Mouse (Mus musculus) G1E (cell line): ENCODE measurements around the gene Acbd5. TPM values are rescaled to one million over a fixed set of nuclear protein-coding genes. Genes with fewer than 3 reads are reported as not detected.

ENCODE experiments used
- ATAC-seq: 2 replicates; pipeline ENCODE4 v1.8.0; 2016; ENCODE audit warnings: mild to moderate bottlenecking; ENCODE audit not compliant: insufficient number of reproducible peaks, poor library complexity, low FRiP score, severe bottlenecking; ENCODE audit errors: extremely low read depth
- DNase-seq: peaks from one replicate; pipeline ENCODE4 v3.0.0; 2012; ENCODE audit warnings: low spot score
- H3K27me3 ChIP-seq: 2 replicates; pipeline ENCODE4 v1.6.1; 2012; ENCODE audit warnings: mild to moderate bottlenecking, low read length, inconsistent platforms; ENCODE audit not compliant: insufficient read depth
- H3K36me3 ChIP-seq: replicated peaks from 2 replicates; pipeline ENCODE3; 2012; ENCODE audit warnings: mild to moderate bottlenecking, inconsistent platforms
- H3K4me1 ChIP-seq: 2 replicates; pipeline ENCODE4 v1.6.1; 2012; ENCODE audit warnings: low read depth, low read length, inconsistent platforms, mixed read lengths; ENCODE audit not compliant: insufficient read depth
- H3K4me3 ChIP-seq: 2 replicates; pipeline ENCODE4 v1.5.1; 2012; ENCODE audit warnings: low read depth, mild to moderate bottlenecking, inconsistent platforms, low read length, moderate library complexity, mixed read lengths
- H3K9me3 ChIP-seq: replicated peaks from 2 replicates; pipeline ENCODE4 v1.6.1; 2012; ENCODE audit warnings: inconsistent platforms
- CTCF ChIP-seq: IDR thresholded peaks from 2 replicates; pipeline ENCODE4 v1.5.1; 2012; ENCODE audit warnings: low read depth, low read length, inconsistent platforms, mixed read lengths
- GATA1 ChIP-seq: IDR thresholded peaks from 2 replicates; pipeline ENCODE4 v1.6.1; 2012; ENCODE audit warnings: borderline replicate concordance, low read length, inconsistent platforms, mixed read lengths
- GATA2 ChIP-seq: IDR thresholded peaks from 2 replicates; pipeline ENCODE4 v1.6.1; 2012; ENCODE audit warnings: low read depth, low read length, inconsistent platforms, borderline replicate concordance
- POLR2AphosphoS5 ChIP-seq: IDR thresholded peaks from 2 replicates; pipeline ENCODE4 v1.6.1; 2012; ENCODE audit warnings: low read depth, low read length, inconsistent platforms; ENCODE audit not compliant: insufficient replicate concordance
- TAL1 ChIP-seq: conservative IDR thresholded peaks from 2 replicates; pipeline ENCODE4 v1.6.1; 2012; ENCODE audit warnings: low read depth, low read length, inconsistent platforms, mixed read lengths
- polyA plus RNA-seq: library from polyadenylated mRNA; stranded (reverse); fragments of >175 nt; gene quantifications from 2 replicates; pipeline ENCODE4 v1.2.3, GENCODE M21; 2012
- total RNA-seq, 2 experiments: library from RNA; stranded (forward) in 1 of 2; stranded (reverse) in 1 of 2; fragments of 200-1000 nt in 1 of 2; fragments of >200 nt in 1 of 2; fragmentation: Nextera tagmentation in 1 of 2; gene quantifications; 2 replicates each; pipeline ENCODE4 v1.2.3; 2014 to 2017

Acbd5 gene
- total and polyA plus RNA-seq, 3 experiments, result 5.2 to 25.1 (median 17.2) TPM

DNA sequence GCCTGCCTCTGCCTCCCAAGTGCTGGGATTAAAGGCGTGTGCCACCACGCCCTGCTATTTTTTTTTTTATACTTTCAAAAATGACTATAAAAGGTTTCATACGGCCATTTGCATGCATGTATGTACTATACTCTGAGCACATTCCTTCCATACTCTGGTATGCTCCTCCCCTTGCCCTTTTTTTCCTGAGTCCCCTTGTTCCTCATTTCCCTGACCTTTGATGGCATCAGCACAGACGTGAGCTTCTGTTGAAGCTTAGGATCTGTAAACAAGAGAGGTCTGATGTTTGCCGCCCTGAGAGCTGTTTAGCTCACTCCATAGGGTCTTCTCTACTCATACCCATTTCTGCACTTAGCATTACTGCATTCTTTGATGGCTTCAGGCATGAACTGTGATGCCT, 9.7 kb downstream of the Acbd5 start:
- ATAC-seq (no peak), DNase-seq (no peak)
- Histone ChIP-seq H3K9me3 (no peaks in the 10 kb centered on the region), H3K4me1 (no peaks in the 10 kb centered on the region), H3K4me3 (no peak overlapping the region), H3K36me3 (peaks cover 53% of the 10 kb centered on the region), H3K27me3 (no peaks in the 10 kb centered on the region)
- TF ChIP-seq CTCF, result no peak
- no peak for TF ChIP-seq GATA2
- no peak for TF ChIP-seq POLR2AphosphoS5

DNA sequence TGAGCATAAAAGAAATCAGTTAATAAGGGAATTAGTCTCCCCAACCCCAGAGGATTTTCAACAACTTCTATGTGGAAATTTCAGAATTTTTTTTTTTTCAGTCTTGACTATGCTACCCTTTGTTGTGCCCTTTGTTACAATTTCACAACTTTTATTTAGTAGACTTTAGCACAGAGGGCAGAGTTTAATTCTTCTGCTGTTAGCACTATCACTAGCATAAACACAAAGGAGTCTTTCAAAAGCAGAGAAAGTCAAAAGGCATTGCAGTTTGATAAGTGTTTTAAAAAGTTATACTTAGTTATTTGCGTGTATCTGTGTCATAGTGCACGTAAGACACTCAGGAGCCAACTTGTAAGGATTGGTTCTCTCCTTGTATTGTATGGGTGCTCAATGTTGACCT, 10.6 kb downstream of the Acbd5 start:
- TF ChIP-seq TAL1 (no peak), POLR2AphosphoS5 (no peak), GATA1 (no peak), CTCF (no peak)
- H3K27me3 ChIP-seq, result no peaks in the 10 kb centered on the region
- DNase-seq, result no peak
- no peak overlapping the region for H3K4me3 ChIP-seq
- H3K4me1 ChIP-seq, result no peaks in the 10 kb centered on the region
- no peaks in the 10 kb centered on the region for H3K9me3 ChIP-seq
- ATAC-seq, result no peak
- peaks cover 55% of the 10 kb centered on the region for H3K36me3 ChIP-seq

DNA sequence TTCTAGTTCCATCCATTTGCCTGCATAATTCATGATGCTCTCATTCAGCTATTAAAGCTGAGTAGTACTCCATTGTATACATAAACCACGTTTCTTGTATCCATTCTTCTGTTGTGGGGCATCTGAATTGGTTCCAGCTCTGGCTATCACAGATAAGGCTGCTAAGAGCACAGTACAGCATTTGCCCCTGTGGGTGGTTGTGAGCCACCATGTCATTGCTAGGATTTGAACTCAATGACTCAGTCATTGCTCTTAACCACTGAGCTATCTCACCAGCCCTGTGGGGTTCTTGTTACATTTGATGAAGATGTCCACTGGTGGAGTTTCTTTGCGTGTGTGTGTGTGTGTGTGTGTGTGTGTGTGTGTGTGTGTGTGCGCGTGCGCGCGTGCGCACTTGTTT, 16.6 kb downstream of the Acbd5 start:
- Histone ChIP-seq H3K9me3 (no peaks in the 10 kb centered on the region), H3K4me1 (no peaks in the 10 kb centered on the region), H3K27me3 (no peaks in the 10 kb centered on the region), H3K4me3 (no peak overlapping the region), H3K36me3 (peaks cover 52% of the 10 kb centered on the region)
- DNase-seq (no peak), ATAC-seq (no peak)
- TF ChIP-seq GATA1, result no peak
- no peak for TF ChIP-seq POLR2AphosphoS5
- no peak for TF ChIP-seq CTCF
- TF ChIP-seq TAL1, result no peak
- no peak for TF ChIP-seq GATA2

DNA sequence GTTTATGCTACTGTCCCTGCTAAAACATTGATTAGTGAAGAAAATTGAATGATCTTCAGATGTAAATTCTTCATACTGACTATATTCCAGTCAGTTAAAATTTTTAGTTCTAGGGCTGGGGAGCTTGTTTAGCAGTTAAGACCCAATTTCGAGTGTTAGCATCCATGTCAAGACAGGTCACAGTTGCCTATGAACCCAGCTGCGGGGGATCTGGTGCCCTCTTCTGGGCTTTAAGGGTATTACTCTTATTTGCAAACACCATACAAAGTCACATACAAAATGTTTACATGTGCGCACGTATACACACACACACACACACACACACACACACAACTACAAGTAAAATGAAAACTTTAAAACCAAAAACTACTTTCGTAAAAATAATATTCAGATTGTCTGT, 24.2 kb downstream of the Acbd5 start:
- TF ChIP-seq CTCF, result peak; percentile 56
- no peak for TF ChIP-seq GATA2
- H3K36me3 ChIP-seq, result peaks cover 55% of the 10 kb centered on the region
- ATAC-seq (no peak), DNase-seq (peak; percentile 5)
- no peak overlapping the region for H3K4me3 ChIP-seq
- H3K27me3 ChIP-seq, result no peaks in the 10 kb centered on the region
- no peaks in the 10 kb centered on the region for H3K9me3 ChIP-seq
- H3K4me1 ChIP-seq, result no peaks in the 10 kb centered on the region

DNA sequence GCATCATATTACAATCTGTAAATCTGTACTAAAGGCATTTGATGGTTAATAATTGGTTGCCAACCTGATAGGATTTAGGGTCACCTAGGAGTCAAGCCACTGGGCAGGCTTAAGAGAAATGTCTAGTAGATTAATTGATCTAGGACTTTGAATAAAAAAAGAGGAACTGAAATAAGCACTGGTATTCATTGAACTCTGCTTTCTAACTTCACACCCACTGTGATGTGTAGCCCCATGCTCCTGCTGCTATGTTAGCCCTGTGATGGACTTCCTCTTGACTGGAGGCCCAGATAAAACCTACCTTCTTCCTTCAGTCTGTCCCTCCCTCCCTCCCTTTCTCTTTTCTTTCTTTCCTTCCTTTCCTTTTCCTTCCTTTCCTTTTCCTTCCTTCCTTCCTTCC, 29.1 kb downstream of the Acbd5 start:
- Histone ChIP-seq H3K4me3 (no peak overlapping the region), H3K4me1 (no peaks in the 10 kb centered on the region), H3K9me3 (no peaks in the 10 kb centered on the region), H3K36me3 (peaks cover 33% of the 10 kb centered on the region), H3K27me3 (no peaks in the 10 kb centered on the region)
- DNase-seq (no peak), ATAC-seq (no peak)
- no peak for TF ChIP-seq GATA1
- no peak for TF ChIP-seq CTCF

DNA sequence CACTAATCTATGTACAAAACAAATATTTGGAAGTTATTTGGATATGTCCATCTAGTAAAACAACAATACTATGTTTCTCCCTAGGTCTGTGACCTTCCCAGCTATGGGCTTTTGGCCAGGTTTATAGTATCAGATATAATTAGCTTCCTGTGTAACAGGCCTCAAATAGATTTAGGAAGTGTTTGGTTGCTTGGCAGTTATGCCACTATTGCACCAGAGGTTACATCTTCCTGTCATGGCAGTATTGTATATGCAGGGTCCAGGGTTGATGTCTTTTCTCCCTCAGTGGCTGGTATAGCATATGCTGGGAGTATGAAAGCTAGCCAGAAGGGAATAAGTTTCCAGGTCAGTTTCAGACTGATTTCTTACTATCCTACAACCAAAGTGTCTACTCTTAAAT, 34.3 kb downstream of the Acbd5 start:
- TF ChIP-seq GATA2 (no peak), POLR2AphosphoS5 (no peak), GATA1 (no peak), CTCF (no peak), TAL1 (no peak)
- Histone ChIP-seq H3K9me3 (no peaks in the 10 kb centered on the region), H3K36me3 (peaks cover 8% of the 10 kb centered on the region), H3K4me1 (no peaks in the 10 kb centered on the region), H3K4me3 (no peak overlapping the region), H3K27me3 (no peaks in the 10 kb centered on the region)
- DNase-seq, result no peak
- ATAC-seq, result no peak

DNA sequence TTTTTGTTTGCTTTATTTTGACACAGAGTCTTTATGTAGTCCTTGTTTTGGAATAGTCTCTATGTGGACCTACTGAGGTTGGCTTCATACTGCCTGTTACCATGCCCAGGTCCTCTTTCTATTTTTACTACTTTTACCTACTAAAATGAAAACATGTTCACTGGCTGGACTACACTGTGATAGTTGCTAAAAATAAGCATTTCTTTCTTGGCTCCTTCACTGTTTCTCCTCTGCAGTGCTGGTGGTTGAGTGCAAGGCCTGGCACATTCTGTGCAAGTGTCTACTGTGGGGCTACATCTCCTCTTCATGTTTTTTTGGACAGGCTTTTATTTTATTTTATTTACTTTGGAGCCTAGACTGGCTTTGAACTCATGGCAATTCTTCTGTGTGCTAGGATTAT, 51.6 kb downstream of the Acbd5 start:
- Histone ChIP-seq H3K4me1 (no peaks in the 10 kb centered on the region), H3K9me3 (no peaks in the 10 kb centered on the region), H3K36me3 (peaks cover 49% of the 10 kb centered on the region), H3K27me3 (no peaks in the 10 kb centered on the region), H3K4me3 (no peak overlapping the region)
- no peak for TF ChIP-seq POLR2AphosphoS5
- no peak for TF ChIP-seq CTCF
- no peak for TF ChIP-seq TAL1
- TF ChIP-seq GATA2, result no peak
- no peak for TF ChIP-seq GATA1
- ATAC-seq (no peak), DNase-seq (no peak)
